Mouse (Mus musculus): ENCODE results near the gene Gpn2.

Gene Gpn2

DNA sequence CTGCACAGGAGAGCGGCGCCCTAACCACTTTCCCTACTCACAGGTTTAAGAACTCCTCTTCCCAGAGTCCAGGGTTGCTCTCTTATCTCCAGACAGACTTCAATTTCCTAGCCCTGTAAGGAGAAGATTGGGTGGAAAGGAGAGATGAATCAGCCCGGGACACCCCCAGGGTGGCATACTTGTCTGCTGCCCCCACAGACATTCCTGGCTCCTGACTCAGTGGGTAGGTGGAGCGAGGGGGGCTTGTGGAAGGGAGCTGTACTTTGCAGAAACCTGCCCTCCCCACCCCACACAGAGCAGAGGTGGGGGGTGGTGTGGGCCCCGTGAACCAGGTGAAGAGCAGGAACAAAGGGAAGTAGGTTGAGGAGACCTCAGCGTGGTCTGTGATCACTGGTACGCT lies 11.4 kb downstream of the Gpn2 start:
- DNase-seq (ENCODE audit: low spot score): no peak

GRCm38 (mm10) chr4:133596084-133596483 lies 11.9 kb downstream of the Gpn2 start:
- no peak for DNase-seq (ENCODE audit: low spot score)

DNA sequence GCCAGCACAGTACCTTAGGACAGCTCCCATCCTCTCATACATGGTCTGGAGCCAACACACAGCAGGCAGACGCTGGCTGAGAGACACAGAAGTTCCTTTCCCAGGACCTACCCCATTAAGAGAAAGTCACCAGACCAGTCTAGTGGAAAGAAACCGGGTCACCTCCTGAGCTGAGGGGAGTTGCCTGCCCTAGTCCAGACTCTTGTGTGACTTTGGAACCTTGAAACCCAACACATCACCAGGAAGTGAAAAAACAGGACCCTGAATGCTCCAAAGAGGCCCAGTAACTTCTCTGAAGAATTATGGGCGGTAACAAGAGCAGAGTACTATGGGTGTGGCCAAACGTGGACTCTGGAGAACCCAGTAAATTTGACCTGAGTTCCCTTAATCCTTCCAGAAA lies 14.5 kb downstream of the Gpn2 start:
- no peak for DNase-seq (ENCODE audit: low spot score)

DNA sequence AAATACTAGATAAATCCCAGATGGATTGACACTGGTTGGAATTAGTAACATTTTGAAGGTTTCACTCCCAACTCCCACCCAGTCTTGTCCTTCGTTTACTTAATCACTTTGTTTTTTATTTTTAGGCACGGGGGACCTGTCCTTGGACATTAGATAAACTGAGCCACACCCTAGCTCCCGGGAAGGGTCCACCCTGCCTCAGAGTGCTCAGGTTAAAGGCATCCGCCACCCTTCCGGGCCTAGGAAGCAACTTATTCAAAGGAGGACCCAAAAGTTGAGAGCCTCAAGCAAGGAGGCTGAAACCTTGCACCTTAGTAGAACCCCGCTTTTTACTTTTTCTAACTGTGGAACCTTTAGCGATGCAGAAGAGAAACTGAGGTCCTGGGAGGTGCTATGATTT lies 15.0 kb downstream of the Gpn2 start:
- no peak for DNase-seq (ENCODE audit: low spot score)

- peak; percentile 78 for DNase-seq (ENCODE audit: low spot score)
Measured at GRCm38 (mm10) chr4:133599571-133600073, 15.5 kb downstream of the Gpn2 start.

DNA sequence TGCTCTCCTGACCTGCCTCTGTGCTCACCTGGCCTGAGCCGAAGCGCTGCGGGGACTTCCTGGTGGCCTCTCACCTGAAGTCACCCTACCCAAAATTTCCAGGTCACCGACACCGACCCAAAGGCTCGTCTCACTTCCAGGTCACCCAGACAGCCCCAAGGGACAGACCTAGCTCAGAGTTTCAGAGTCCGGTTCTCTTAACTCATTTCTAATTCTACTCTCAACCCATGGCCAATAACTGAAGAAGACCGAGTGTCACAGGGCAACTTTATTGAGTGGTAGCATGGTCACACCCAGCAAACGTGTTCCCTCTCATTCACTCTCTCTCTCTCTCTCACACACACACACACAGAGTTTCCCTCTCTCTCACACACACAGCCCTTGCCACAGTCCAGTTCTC lies 16.1 kb downstream of the Gpn2 start:
- DNase-seq (ENCODE audit: low spot score): no peak

GRCm38 (mm10) chr4:133601721-133602218 lies 17.6 kb downstream of the Gpn2 start, which contains the start of gene Sfn:
Gene Sfn (minus strand): TSS chr4:133602168.
- peak; percentile 54 for DNase-seq (ENCODE audit: low spot score)

DNA sequence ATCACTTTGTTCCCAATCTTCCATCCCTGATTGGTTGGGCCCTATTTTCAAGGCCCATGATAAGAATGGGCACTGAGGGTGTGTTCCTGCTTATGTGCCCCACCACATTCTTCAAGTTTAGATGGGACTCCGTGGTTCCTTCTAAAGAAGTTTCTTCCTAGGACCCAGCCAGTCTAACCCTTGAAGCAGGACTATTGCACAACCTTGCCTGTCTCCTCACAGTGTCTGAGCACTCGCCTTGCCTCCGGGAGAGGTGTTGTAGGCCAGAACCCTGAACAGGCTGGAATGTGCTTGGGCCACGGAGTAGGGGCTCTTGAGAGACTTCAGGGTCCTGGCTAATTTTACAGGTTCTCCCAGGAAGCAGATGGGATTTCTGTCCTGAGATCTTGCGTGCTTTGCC lies 18.9 kb downstream of the Gpn2 start:
- no peak for DNase-seq (ENCODE audit: low spot score)

GRCm38 (mm10) chr4:133604175-133604574 lies 20.0 kb downstream of the Gpn2 start:
- no peak for DNase-seq (ENCODE audit: low spot score)

- no peak for DNase-seq (ENCODE audit: low spot score)
Measured at GRCm38 (mm10) chr4:133604856-133605255, 20.7 kb downstream of the Gpn2 start.

DNA sequence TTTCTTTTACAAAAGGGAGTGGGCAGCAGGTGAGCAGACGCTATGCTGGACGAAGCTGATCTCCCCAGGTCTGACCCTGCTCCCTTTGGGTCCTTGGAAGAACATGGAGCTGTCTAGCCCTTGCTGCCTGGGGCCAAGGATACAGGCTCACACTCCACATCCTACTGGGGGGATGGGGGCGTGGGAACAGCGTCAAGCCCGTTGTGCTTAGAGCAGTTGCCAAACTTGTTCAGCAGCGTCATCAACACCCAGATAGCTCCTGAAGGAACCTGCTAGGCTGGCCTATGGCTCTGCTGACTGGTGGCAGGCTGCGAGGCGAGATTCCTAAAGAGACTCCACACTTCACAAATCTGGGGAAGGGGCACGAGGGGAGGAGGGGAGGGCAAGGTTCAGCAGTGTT lies 21.2 kb downstream of the Gpn2 start:
- DNase-seq (ENCODE audit: low spot score): no peak

DNA sequence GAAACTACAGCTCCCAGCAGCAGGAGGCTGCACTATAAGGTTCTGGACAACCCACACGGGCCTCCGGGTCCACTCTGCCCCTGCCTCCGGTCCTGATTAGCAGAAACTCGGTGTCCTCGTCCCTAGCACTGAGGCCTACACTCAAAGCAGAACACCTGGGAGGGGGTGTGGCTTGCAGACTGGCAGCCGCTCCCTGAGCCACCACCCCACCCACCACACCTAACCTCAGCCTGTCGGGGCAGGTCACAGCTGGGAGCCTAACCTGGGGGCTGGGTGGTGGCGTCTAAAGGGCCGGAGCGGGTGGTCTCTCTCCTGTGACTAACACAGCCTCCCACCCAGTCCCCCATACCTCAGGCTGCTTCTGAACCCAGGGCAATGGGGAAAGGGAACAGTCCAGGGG lies 23.1 kb downstream of the Gpn2 start:
- DNase-seq (ENCODE audit: low spot score): no peak

DNA sequence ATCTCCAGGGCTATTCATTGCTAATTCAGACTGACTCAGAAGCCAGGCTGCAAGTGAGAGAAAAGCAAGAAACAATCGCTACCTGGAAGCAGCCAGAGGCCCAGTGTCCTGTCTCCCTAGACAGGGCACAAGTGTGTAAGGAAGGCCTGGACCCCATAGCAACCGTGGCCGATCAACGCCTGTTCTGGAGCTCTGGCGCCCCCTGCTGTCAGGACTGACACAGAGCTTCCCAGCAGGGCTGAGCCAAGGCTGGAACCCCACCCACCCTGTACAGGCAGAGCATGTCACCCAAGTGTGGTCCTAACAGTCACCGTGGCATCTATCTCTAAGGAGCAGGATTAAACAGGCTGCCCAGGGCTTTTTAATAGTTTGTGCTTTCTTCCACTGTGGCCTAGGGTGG lies 25.6 kb downstream of the Gpn2 start:
- DNase-seq (ENCODE audit: low spot score): no peak

- DNase-seq (ENCODE audit: low spot score): no peak
Measured at GRCm38 (mm10) chr4:133611815-133612214, 27.7 kb downstream of the Gpn2 start.

- DNase-seq (ENCODE audit: low spot score): no peak
Measured at GRCm38 (mm10) chr4:133612416-133612815, 28.3 kb downstream of the Gpn2 start.

- DNase-seq (ENCODE audit: low spot score): no peak
Measured at GRCm38 (mm10) chr4:133613026-133613425, 28.9 kb downstream of the Gpn2 start.

- no peak for DNase-seq (ENCODE audit: low spot score)
Measured at GRCm38 (mm10) chr4:133613867-133614266, 29.7 kb downstream of the Gpn2 start.

DNA sequence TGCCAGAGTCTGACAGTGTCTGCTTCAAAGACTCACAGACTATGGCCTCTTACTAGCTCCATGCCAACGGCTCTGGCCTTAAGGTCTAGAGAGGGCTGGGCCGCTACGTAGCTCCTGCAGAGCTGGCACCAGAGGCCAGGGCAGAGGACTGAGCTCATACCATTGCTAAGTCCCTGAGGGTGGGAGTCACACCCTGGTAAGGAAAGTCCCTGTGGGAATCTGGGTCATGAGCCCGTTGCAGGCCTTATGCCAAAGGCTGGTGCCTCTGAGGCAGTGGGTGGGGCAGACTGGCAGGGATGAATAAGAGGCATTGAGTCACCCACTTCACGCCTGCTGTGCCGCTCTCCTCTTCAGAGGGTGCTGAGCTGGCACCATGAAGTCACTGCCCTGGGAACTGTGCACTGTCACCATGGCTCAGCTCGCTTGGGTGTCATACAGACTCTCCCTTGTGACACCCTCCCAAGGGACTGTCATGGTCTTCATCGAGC lies 30.2 kb downstream of the Gpn2 start:
- no peak for DNase-seq (ENCODE audit: low spot score)

- DNase-seq (ENCODE audit: low spot score): no peak
Measured at GRCm38 (mm10) chr4:133615416-133615815, 31.3 kb downstream of the Gpn2 start.

- no peak for DNase-seq (ENCODE audit: low spot score)
Measured at GRCm38 (mm10) chr4:133617936-133618335, 33.8 kb downstream of the Gpn2 start.

DNA sequence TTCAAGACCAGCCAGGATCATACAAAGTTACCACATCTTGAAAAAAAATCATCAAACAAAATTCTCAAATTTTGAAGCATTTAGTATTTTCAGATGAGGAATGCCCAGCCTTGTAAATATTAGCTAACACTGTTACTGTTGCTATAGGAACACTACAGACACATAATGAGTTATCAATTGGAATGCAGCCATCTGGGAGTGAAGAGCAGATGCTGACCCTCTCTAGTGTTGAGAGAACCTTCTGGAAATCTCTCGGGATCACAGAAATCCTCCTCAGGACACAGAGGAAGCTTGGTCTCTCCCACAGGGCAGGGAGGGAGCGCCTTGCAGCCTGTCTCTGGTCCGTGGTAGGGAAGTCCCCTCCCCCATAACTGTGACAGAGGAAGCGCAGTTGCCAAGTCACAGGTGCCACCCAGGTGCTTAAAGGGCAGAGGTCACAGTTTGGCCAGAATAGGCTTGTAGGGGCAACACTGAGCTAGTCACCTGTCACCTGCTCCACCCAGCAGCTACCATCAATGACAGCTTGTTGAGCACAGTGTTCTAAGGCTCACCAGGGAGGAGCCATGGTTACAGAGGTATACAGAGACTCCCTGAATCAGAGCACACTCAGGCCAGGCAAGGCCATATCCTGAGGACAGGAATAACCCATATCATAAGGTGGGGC lies 35.4 kb downstream of the Gpn2 start:
- DNase-seq (ENCODE audit: low spot score): no peak

- no peak for DNase-seq (ENCODE audit: low spot score)
Measured at GRCm38 (mm10) chr4:133620668-133621067, 36.5 kb downstream of the Gpn2 start.

- no peak for DNase-seq (ENCODE audit: low spot score)
Measured at GRCm38 (mm10) chr4:133622161-133622695, 38.1 kb downstream of the Gpn2 start.

- DNase-seq (ENCODE audit: low spot score): no peak
Measured at GRCm38 (mm10) chr4:133624830-133625229, 40.7 kb downstream of the Gpn2 start.

Data from urinary bladder, postnatal 10 days (tissue).